Mouse (Mus musculus) lung, embryonic 14.5 days (tissue): Measurements from ENCODE around the gene Golm1. TPM values are rescaled to one million over a fixed set of nuclear protein-coding genes. Genes with fewer than 3 reads are reported as not detected.
"Not testable (repeated sequence)": the region's sequence is repeated elsewhere in the genome, so short reads cannot be mapped to it uniquely, and the experiment has no call there.

Source experiments
- ATAC-seq: fragments of 200-750 bp; cut with Nextera tagmentation; 2 replicates; pipeline ENCODE4 v1.8.0; 2017; ENCODE audit warnings: mild to moderate bottlenecking, moderate TSS enrichment, moderate library complexity; ENCODE audit not compliant: insufficient read depth
- DNase-seq: peaks from one replicate; pipeline ENCODE4 v3.0.0-alpha.2; 2015
- H3K27ac ChIP-seq: fragments of 300-500 bp; sonication (generic); 2 replicates; pipeline ENCODE4 v1.5.1; 2014; ENCODE audit warnings: low read depth, mild to moderate bottlenecking, moderate library complexity
- H3K27me3 ChIP-seq: fragments of 300-500 bp; sonication (generic); 2 replicates; pipeline ENCODE4 v1.6.1; 2014; ENCODE audit warnings: low read length, control low read depth; ENCODE audit not compliant: insufficient read depth
- H3K36me3 ChIP-seq: fragments of 300-500 bp; sonication (generic); 2 replicates; pipeline ENCODE4 v1.6.1; 2014; ENCODE audit warnings: control low read depth; ENCODE audit not compliant: insufficient read depth
- H3K4me1 ChIP-seq: fragments of 300-500 bp; sonication (generic); 2 replicates; pipeline ENCODE4 v1.6.1; 2014; ENCODE audit warnings: antibody characterized with exemption, control low read depth; ENCODE audit not compliant: insufficient read depth
- H3K4me2 ChIP-seq: fragments of 300-500 bp; sonication (generic); 2 replicates; pipeline ENCODE4 v1.6.1; 2014; ENCODE audit warnings: mild to moderate bottlenecking
- H3K4me3 ChIP-seq: fragments of 300-500 bp; sonication (generic); 2 replicates; pipeline ENCODE4 v1.5.1; 2014; ENCODE audit warnings: low read depth, low read length
- H3K9ac ChIP-seq: fragments of 300-500 bp; sonication (generic); 2 replicates; pipeline ENCODE4 v1.6.1; 2014
- H3K9me3 ChIP-seq: fragments of 300-500 bp; sonication (generic); 2 replicates; pipeline ENCODE4 v1.6.1; 2016; ENCODE audit warnings: low read depth, low read length, control low read depth
- CTCF ChIP-seq: IDR thresholded peaks from 2 replicates; pipeline ENCODE4 v1.5.1; 2016; ENCODE audit warnings: antibody characterized with exemption, low read depth
- WGBS: fragments of 180-500 bp; shearing (Covaris S2); extraction: QIAGEN DNeasy Blood & Tissue Kit; methylation state at CpG from one replicate; pipeline ENCODE4 v1.1.7; 2014; 5-methylcytosine and 5-hydroxymethylcytosine counted together
- polyA plus RNA-seq: library from polyadenylated mRNA; unstranded; fragments of >200 nt; fragmentation: Nextera tagmentation; extraction: Ambion mirVana; gene quantifications from 2 replicates; pipeline ENCODE4 v1.2.1, GENCODE M21; 2014

Golm1 gene
- polyA plus RNA-seq, 1 experiment from 2014 or later: 39.2 TPM

- WGBS: 35% methylated on average over 12 of the region's 12 CpGs
- Histone ChIP-seq H3K27me3 (no peaks in the 10 kb centered on the region), H3K9ac (no peak overlapping the region), H3K9me3 (no peaks in the 10 kb centered on the region), H3K4me3 (no peak overlapping the region), H3K36me3 (no peaks in the 10 kb centered on the region), H3K27ac (no peak overlapping the region), H3K4me2 (no peak overlapping the region; the same call in 1 of the 2 replicates), H3K4me1 (no peaks in the 10 kb centered on the region)
- ATAC-seq: peak; percentile 58; the same call in 1 of the 2 replicates
- peak; percentile 57 for DNase-seq
- peak; percentile 60 for TF ChIP-seq CTCF
Observed at GRCm38 (mm10) chr13:59704562-59704961, 29.0 kb upstream of the Golm1 start.

GRCm38 (mm10) chr13:59703514-59703913, 27.9 kb upstream of the Golm1 start:
- Histone ChIP-seq H3K4me3 (no peak overlapping the region), H3K27ac (no peak overlapping the region), H3K4me2 (no peak overlapping the region), H3K36me3 (no peaks in the 10 kb centered on the region), H3K27me3 (no peaks in the 10 kb centered on the region), H3K4me1 (no peaks in the 10 kb centered on the region), H3K9ac (no peak overlapping the region), H3K9me3 (no peaks in the 10 kb centered on the region)
- DNase-seq: no peak
- ATAC-seq: no peak
- WGBS: 85% methylated on average over 12 of the region's 12 CpGs
- no peak for TF ChIP-seq CTCF

DNA sequence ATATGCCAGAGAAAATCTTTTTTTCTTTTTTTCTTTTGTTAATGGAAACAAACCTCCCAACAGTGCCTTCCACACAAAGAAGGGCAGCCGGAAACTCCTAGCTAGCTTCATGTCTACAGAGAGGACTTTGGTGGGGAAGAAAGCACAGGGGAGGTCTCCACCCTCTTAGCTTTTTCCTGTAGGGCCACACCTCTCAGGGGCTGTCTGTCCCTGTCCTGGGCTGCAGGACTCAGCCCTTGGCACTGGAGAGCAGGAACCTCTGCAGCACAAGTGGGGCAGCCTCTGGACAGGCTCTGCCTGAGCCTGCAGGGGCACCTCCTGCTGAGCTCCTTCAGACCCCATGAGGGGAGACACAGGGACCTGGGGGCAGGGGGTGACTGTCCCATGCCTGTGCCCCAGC, 24.5 kb upstream of the Golm1 start:
- H3K9me3 ChIP-seq, H3K4me1 ChIP-seq, H3K27ac ChIP-seq, H3K9ac ChIP-seq, H3K27me3 ChIP-seq, ATAC-seq, H3K36me3 ChIP-seq, DNase-seq, H3K4me2 ChIP-seq, H3K4me3 ChIP-seq: not testable (repeated sequence)
- 71% methylated on average over 1 of the region's 1 CpGs for WGBS

DNA sequence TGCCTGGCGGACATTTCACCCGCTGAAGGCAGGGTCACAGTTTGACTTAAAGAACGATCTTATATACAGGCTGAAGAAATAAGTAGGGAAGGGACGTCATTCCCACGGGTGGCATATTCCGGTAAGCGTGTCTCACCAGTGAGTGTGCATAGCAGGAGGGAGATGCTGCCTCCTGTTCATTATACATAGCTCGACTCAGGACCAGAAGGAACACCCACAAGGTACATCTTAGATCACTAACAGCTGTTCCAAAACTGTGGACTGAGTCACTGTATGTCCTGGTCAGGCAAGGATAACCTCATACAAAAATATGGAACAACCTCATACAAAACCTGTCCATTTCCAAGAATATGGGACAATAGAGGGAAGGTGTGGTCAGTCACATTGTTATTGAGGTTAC, 23.5 kb upstream of the Golm1 start:
- H3K27ac ChIP-seq: no peak overlapping the region
- no peak overlapping the region for H3K4me3 ChIP-seq
- TF ChIP-seq CTCF: no peak
- no peak overlapping the region for H3K4me2 ChIP-seq
- H3K27me3 ChIP-seq: no peaks in the 10 kb centered on the region
- no peaks in the 10 kb centered on the region for H3K9me3 ChIP-seq
- WGBS: 89% methylated on average over 8 of the region's 8 CpGs
- no peak for DNase-seq
- ATAC-seq: no peak
- H3K4me1 ChIP-seq: no peaks in the 10 kb centered on the region
- no peak overlapping the region for H3K9ac ChIP-seq
- H3K36me3 ChIP-seq: no peaks in the 10 kb centered on the region

DNA sequence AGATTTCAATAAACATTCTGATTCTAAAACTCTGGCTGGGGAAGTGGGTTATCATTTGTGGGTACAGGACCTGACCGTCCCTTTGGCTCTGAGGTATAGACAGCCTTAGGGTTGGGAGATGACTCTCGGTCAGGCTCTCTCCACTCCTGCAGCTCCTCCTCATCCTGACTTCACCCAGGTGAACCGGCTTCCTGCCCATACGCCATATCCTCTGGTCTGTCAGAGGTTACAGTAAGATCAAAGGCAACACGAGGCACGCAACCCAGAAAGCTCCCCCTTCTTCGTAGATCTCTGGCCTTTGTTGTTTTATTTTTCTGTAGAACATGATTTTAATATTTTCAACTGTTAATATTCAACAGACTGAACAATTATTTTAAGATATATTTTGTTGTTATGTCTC, 20.2 kb upstream of the Golm1 start:
- WGBS: 69% methylated on average over 7 of the region's 7 CpGs
- ATAC-seq: no peak

DNA sequence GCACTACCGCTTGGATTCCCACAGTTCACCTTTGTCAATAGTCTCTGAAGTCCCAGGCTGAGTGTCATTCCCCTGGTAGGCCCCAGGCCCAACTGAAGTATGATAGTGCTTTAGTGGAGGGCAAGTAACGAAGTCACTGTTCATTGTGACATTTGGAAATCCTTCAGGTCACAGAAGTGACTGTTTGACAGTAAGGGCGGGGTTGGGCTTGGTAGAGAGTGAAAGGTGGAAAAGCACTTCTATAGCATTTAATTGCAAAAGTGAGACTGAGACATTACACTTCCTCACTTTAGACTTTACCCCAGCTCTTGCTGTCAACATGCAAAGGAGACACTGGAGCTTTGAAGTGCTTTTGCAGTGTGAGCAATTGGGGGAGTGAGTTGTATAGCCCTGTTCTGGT, 18.4 kb upstream of the Golm1 start, which contains the start of gene 4921517D22Rik:
Gene 4921517D22Rik, minus strand, starts transcription at position 101 of the 400 bp plus-strand sequence.
- H3K9ac ChIP-seq: no peak within 1 kb of the TSS
- TF ChIP-seq CTCF: no peak
- H3K27me3 ChIP-seq: no peaks in the 10 kb centered on the region
- no peak within 1 kb of the TSS for H3K4me2 ChIP-seq
- DNase-seq (no peak), ATAC-seq (no peak)
- H3K4me3 ChIP-seq: no peak within 1 kb of the TSS
- WGBS: 71% methylated on average over 3 of the region's 3 CpGs
- no peak within 1 kb of the TSS for H3K27ac ChIP-seq
- H3K9me3 ChIP-seq: no peaks in the 10 kb centered on the region
- H3K4me1 ChIP-seq: no peaks in the 10 kb centered on the region
- H3K36me3 ChIP-seq: no peaks in the 10 kb centered on the region

More for the DNA sequence above, 20.2 kb upstream of the Golm1 start:
- H3K27ac ChIP-seq: no peak overlapping the region
- H3K9me3 ChIP-seq: no peaks in the 10 kb centered on the region
- DNase-seq: no peak
- H3K4me1 ChIP-seq: no peaks in the 10 kb centered on the region
- H3K9ac ChIP-seq: no peak overlapping the region
- no peak for TF ChIP-seq CTCF
- H3K27me3 ChIP-seq: no peaks in the 10 kb centered on the region
- no peaks in the 10 kb centered on the region for H3K36me3 ChIP-seq
- H3K4me3 ChIP-seq: no peak overlapping the region
- no peak overlapping the region for H3K4me2 ChIP-seq

GRCm38 (mm10) chr13:59691478-59691877, 15.9 kb upstream of the Golm1 start:
- no peak overlapping the region for H3K4me2 ChIP-seq
- DNase-seq (no peak), ATAC-seq (no peak)
- no peak overlapping the region for H3K4me3 ChIP-seq
- H3K9me3 ChIP-seq: no peaks in the 10 kb centered on the region
- no peak overlapping the region for H3K27ac ChIP-seq
- no peaks in the 10 kb centered on the region for H3K36me3 ChIP-seq
- TF ChIP-seq CTCF: no peak
- H3K9ac ChIP-seq: no peak overlapping the region
- H3K4me1 ChIP-seq: no peaks in the 10 kb centered on the region
- H3K27me3 ChIP-seq: no peaks in the 10 kb centered on the region
- WGBS: 67% methylated on average over 10 of the region's 10 CpGs

DNA sequence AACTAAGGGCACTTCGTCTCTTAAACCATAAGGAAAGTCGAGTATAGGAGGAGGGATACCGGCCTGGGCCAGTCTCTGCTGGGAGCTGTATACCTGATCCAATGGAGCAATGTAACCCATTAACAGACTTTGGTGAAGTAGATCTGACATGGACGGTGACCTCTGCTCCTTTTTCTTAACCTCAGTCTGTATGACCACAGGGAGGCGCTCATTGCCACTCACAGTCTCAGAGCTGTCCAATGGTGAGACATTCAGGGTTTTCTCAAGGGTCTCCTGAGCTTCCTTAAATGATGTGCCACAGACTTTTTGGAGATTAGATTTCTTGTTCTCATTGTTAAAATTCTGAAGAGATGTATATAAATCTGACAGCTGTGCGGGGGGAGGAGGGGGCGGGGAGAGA, 15.0 kb upstream of the Golm1 start:
- Histone ChIP-seq H3K9me3 (no peaks in the 10 kb centered on the region), H3K4me2 (no peak overlapping the region), H3K27me3 (no peaks in the 10 kb centered on the region), H3K4me1 (no peaks in the 10 kb centered on the region), H3K36me3 (no peaks in the 10 kb centered on the region), H3K9ac (no peak overlapping the region), H3K27ac (no peak overlapping the region), H3K4me3 (no peak overlapping the region)
- no peak for TF ChIP-seq CTCF
- 76% methylated on average over 7 of the region's 7 CpGs for WGBS
- ATAC-seq (no peak), DNase-seq (no peak)
